Mouse (Mus musculus) brain, embryonic 14.5 days (tissue): ENCODE results near the gene Emc4.

Experiments
- CTCF ChIP-seq: fragments of 200-500 bp; IDR thresholded peaks from 2 replicates; pipeline ENCODE4 v1.5.1; 2012; ENCODE audit warnings: inconsistent platforms, mild to moderate bottlenecking, moderate library complexity, borderline replicate concordance; ENCODE audit not compliant: insufficient read depth, insufficient read length; ENCODE audit errors: extremely low read depth
- POLR2A ChIP-seq: fragments of 200-500 bp; IDR thresholded peaks from 2 replicates; pipeline ENCODE4 v1.6.1; 2012; ENCODE audit warnings: mild to moderate bottlenecking, inconsistent platforms, borderline replicate concordance; ENCODE audit not compliant: poor library complexity, insufficient read depth, insufficient read length, severe bottlenecking; ENCODE audit errors: extremely low read depth

GRCm38 (mm10) chr2:112360781-112361169 lies 7.1 kb downstream of the Emc4 start:
- TF ChIP-seq CTCF, result no peak
- TF ChIP-seq POLR2A, result no peak
